Mouse (Mus musculus): ENCODE results near the gene Trim63. TPM values are rescaled to one million over a fixed set of nuclear protein-coding genes. Genes with fewer than 3 reads are reported as not detected.
"Not testable (repeated sequence)": the region's sequence is repeated elsewhere in the genome, so short reads cannot be mapped to it uniquely, and the experiment has no call there.

The Trim63 gene
- polyA plus RNA-seq (2012; rRNA removed) = 0.12 and 0.32 TPM in 2 replicates

DNA sequence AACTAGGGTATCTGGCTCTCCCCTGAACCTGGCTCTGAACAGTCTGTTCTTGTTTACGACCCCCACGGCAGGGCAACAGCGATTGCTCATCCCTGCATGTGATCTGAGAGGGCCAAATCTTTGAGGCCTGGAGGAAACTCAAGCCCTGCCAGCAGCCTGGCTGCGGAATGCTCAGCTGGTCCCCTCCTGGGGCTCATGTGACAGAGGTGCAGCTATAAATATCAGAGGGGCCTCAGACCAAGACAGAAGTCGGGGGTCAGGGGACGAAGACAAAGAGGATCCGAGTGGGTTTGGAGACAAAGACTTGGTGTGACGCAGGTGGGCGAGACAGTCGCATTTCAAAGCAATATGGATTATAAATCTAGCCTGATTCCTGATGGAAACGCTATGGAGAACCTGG lies at the start of gene Trim63:
Gene Trim63, plus strand, starts transcription at position 245 of the 400 bp plus-strand sequence.
- H3K4me1 ChIP-seq (ENCODE audit: control insufficient read depth, insufficient read depth, insufficient read length) = no peaks in the 10 kb centered on the region
- 73% methylated on average over 11 of the region's 11 CpGs for WGBS
- no peaks in the 10 kb centered on the region for H3K36me3 ChIP-seq (ENCODE audit: control insufficient read depth, insufficient read depth, low read length)
- no peak for TF ChIP-seq CTCF (IDR thresholded peaks at IDR 0.05; ENCODE audit: extremely low read depth, insufficient read depth, insufficient read length, insufficient replicate concordance)
- no peak for TF ChIP-seq POLR2A (IDR thresholded peaks at IDR 0.05; ENCODE audit: low read depth, low read length)
- H3K27ac ChIP-seq (ENCODE audit: insufficient read depth, low read length) = no peak within 1 kb of the TSS
- H3K27me3 ChIP-seq (ENCODE audit: control insufficient read depth, insufficient read depth, low read length) = no peaks in the 10 kb centered on the region
- no peak within 1 kb of the TSS for H3K4me3 ChIP-seq (ENCODE audit: extremely low read depth, insufficient read depth, insufficient read length)
- no peak for DNase-seq (ENCODE audit: low read depth in 1 of 2, low spot score in 2 of 2)

DNA sequence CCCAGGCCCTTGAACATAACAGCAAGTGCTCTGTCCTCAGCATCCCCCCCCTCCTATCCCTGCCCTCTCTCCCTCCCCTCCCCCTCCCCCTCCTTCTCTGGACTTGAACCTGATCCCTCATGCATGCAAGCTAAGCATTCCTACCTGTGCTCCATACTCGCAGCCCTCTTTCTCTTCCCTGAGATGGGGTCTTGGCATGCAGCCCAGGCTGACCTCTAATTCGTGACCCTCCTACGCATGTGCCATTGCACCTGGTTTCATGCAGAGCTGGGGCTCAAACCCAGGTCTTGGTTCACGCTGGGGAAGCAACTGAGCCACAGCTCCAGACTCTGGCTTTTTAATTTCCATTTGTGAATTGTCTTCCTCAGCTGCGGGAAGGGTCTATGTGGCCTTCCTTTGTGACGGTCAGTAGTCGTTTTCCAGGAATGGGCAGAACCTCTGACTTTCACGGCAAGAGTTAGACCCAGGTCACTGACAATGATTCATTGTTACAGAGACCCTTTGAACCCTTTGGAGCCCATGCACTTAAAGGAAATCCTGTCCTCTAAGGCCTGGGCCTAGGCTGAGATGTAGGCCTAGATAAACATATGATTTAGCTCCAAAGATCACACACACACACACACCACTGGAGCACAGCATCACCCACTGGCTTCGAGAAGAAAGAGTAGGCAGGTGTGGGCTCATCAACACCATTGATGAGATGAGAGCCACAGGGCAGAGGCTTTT lies 48.9 kb upstream of the Trim63 start:
- 84% methylated on average over 9 of the region's 9 CpGs for WGBS
- Histone ChIP-seq H3K36me3 (ENCODE audit: control insufficient read depth, insufficient read depth, low read length) (no peaks in the 10 kb centered on the region), H3K27ac (ENCODE audit: insufficient read depth, low read length) (no peak overlapping the region), H3K4me3 (ENCODE audit: extremely low read depth, insufficient read depth, insufficient read length) (no peak overlapping the region), H3K4me1 (ENCODE audit: control insufficient read depth, insufficient read depth, insufficient read length) (no peaks in the 10 kb centered on the region), H3K27me3 (ENCODE audit: control insufficient read depth, insufficient read depth, low read length) (no peaks in the 10 kb centered on the region)
- DNase-seq (ENCODE audit: low read depth in 1 of 2, low spot score in 2 of 2) = no peak
- TF ChIP-seq CTCF (IDR thresholded peaks at IDR 0.05; ENCODE audit: extremely low read depth, insufficient read depth, insufficient read length, insufficient replicate concordance) = no peak
- no peak for TF ChIP-seq POLR2A (IDR thresholded peaks at IDR 0.05; ENCODE audit: low read depth, low read length)

DNA sequence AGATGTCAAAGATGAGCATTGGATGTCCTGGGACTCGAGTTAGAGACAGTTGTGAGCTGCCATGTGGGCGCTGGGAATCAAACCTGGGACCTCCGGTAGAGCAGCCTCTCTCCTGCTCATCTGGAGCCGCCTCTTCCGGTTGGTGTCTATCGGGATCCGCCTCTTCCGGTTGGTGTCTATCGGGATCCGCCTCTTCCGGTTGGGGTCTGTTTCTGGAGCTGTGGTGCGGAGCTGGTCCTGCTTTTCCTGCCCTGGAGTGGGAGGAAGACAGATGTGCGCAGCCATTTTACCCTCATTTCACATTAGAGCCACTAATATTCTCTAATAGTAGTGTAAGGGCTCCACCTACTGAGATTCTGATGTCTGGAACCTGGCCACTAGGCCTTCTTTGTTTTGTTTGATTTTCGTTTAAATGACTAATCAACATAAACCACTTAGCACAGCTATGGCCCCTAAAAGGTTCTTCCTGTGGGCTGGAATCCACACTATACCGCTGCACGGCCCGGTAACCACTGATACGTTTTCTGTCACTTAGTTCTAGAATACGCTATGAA lies 46.7 kb upstream of the Trim63 start:
- Histone ChIP-seq H3K27ac (ENCODE audit: insufficient read depth, low read length) (no peak overlapping the region), H3K4me3 (ENCODE audit: extremely low read depth, insufficient read depth, insufficient read length) (no peak overlapping the region), H3K36me3 (ENCODE audit: control insufficient read depth, insufficient read depth, low read length) (no peaks in the 10 kb centered on the region), H3K4me1 (ENCODE audit: control insufficient read depth, insufficient read depth, insufficient read length) (peaks cover 4% of the 10 kb centered on the region; the same call in 1 of the 2 replicates), H3K27me3 (ENCODE audit: control insufficient read depth, insufficient read depth, low read length) (no peaks in the 10 kb centered on the region)
- no peak for DNase-seq (ENCODE audit: low read depth in 1 of 2, low spot score in 2 of 2)
- 67% methylated on average over 19 of the region's 19 CpGs for WGBS
- no peak for TF ChIP-seq CTCF (IDR thresholded peaks at IDR 0.05; ENCODE audit: extremely low read depth, insufficient read depth, insufficient read length, insufficient replicate concordance)
- TF ChIP-seq POLR2A (IDR thresholded peaks at IDR 0.05; ENCODE audit: low read depth, low read length) = no peak

DNA sequence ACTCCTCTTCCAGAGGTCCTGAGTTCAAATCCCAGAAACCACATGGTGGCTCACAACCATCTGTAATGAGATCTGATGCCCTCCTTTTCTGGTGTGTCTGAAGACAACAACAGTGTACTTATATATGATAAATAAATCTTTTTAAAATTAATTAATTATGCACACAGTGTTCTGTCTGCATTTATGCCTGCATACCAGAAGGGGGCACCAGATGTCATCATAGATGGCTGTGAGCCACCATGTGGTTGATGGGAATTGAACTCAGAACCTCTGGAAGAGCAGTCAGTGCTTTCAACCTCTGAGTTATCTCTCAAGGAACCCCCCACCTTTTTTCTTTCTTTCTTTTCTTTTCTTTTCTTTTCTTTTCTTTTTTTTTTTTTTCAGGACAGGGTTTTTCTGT lies 45.3 kb upstream of the Trim63 start:
- H3K27ac ChIP-seq (ENCODE audit: insufficient read depth, low read length); DNase-seq (ENCODE audit: low read depth in 1 of 2, low spot score in 2 of 2); H3K4me3 ChIP-seq (ENCODE audit: extremely low read depth, insufficient read depth, insufficient read length); H3K36me3 ChIP-seq (ENCODE audit: control insufficient read depth, insufficient read depth, low read length); H3K27me3 ChIP-seq (ENCODE audit: control insufficient read depth, insufficient read depth, low read length); H3K4me1 ChIP-seq (ENCODE audit: control insufficient read depth, insufficient read depth, insufficient read length): not testable (repeated sequence)

DNA sequence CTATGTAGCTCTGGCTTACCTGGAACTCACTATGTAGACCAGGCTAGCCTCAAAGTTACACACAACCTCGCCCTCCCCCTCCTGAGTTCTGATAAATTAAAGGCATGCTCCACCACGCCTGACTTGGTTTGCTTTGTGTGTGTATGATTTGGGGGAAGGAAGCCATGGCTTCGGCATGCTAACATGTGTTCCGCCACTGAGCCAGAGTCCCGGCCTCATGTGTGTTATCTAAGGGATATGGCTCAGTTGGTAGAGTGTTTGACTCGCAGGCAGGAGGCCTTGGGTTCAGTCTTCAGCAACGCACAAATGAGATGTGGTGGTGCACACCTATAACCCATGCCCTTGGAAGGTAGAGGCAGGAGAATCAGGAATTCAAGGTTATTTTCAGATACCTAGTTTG lies 42.9 kb upstream of the Trim63 start:
- Histone ChIP-seq H3K27me3 (ENCODE audit: control insufficient read depth, insufficient read depth, low read length) (no peaks in the 10 kb centered on the region), H3K4me3 (ENCODE audit: extremely low read depth, insufficient read depth, insufficient read length) (no peak overlapping the region), H3K4me1 (ENCODE audit: control insufficient read depth, insufficient read depth, insufficient read length) (peaks cover 7% of the 10 kb centered on the region; the same call in 1 of the 2 replicates), H3K27ac (ENCODE audit: insufficient read depth, low read length) (no peak overlapping the region), H3K36me3 (ENCODE audit: control insufficient read depth, insufficient read depth, low read length) (0 out of 2 replicates have a peak, but pooled peaks cover 2% of the 10 kb centered on the region)
- WGBS = 90% methylated on average over 7 of the region's 7 CpGs
- DNase-seq (ENCODE audit: low read depth in 1 of 2, low spot score in 2 of 2) = no peak
- no peak for TF ChIP-seq POLR2A (IDR thresholded peaks at IDR 0.05; ENCODE audit: low read depth, low read length)
- TF ChIP-seq CTCF (IDR thresholded peaks at IDR 0.05; ENCODE audit: extremely low read depth, insufficient read depth, insufficient read length, insufficient replicate concordance) = no peak

DNA sequence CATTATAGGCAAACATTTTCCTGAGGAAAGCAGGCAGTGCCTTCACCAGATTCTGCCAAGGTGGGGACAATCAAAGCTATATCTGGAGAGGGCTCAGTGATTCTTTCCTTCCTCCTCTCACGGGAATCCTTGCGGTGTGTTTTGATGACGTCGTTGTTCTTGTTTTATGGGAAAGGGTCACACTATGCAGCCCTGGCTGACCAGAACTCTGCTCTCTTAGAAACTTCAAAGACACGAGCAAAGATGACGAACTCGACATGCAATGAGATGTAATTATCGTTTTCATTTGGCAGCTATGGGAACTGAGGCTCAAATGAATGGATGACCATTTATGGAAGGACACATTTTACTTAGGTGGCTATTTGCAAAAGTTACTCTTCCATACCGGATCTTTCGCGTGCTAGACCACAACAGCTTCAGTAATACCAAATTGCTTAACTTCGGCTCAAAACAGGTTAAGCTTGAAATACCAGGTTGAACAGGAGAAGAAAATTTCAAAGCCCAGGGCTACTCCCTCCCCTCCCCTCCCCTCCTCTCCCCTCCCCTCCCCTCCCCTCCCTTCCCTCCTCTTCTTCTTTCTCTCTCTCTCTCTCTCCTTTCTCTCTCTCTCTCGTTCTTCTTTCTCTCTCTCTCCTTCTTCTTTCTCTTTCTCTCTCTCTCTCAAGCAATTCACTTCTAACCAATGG lies 42.0 kb upstream of the Trim63 start:
- H3K4me1 ChIP-seq (ENCODE audit: control insufficient read depth, insufficient read depth, insufficient read length) = peaks cover 7% of the 10 kb centered on the region; the same call in 1 of the 2 replicates
- no peaks in the 10 kb centered on the region for H3K27me3 ChIP-seq (ENCODE audit: control insufficient read depth, insufficient read depth, low read length)
- WGBS = 5% methylated on average over 12 of the region's 13 CpGs
- H3K4me3 ChIP-seq (ENCODE audit: extremely low read depth, insufficient read depth, insufficient read length) = 0 out of 2 replicates have a peak overlapping the region, but pooled peaks have one; percentile 11
- DNase-seq (ENCODE audit: low read depth in 1 of 2, low spot score in 2 of 2) = no peak
- TF ChIP-seq POLR2A (IDR thresholded peaks at IDR 0.05; ENCODE audit: low read depth, low read length) (no peak), CTCF (IDR thresholded peaks at IDR 0.05; ENCODE audit: extremely low read depth, insufficient read depth, insufficient read length, insufficient replicate concordance) (no peak)
- no peak overlapping the region for H3K27ac ChIP-seq (ENCODE audit: insufficient read depth, low read length)
- H3K36me3 ChIP-seq (ENCODE audit: control insufficient read depth, insufficient read depth, low read length) = 0 out of 2 replicates have a peak, but pooled peaks cover 2% of the 10 kb centered on the region

Measured in spleen, adult 2 months (tissue).